Mouse (Mus musculus): Measurements from ENCODE around the gene Clec18a.
A peak's percentile ranks its signal among the peaks of the same experiment; 100 is the strongest.

- TF ChIP-seq CTCF (IDR thresholded peaks at IDR 0.05; ENCODE audit: low read depth) (peak; percentile 91), EP300 (IDR thresholded peaks at IDR 0.05; ENCODE audit: low read depth) (no peak)
Measured at GRCm38 (mm10) chr8:111090126-111090525, 2.1 kb downstream of the Clec18a start.
